Mouse (Mus musculus) NIH3T3 (cell line): ENCODE measurements around the gene Zfp551.

Source experiments
- DNase-seq: peaks from one replicate; pipeline ENCODE4 v3.0.0-alpha.2; 2012; ENCODE audit warnings: low read depth

The Zfp551 gene

DNA sequence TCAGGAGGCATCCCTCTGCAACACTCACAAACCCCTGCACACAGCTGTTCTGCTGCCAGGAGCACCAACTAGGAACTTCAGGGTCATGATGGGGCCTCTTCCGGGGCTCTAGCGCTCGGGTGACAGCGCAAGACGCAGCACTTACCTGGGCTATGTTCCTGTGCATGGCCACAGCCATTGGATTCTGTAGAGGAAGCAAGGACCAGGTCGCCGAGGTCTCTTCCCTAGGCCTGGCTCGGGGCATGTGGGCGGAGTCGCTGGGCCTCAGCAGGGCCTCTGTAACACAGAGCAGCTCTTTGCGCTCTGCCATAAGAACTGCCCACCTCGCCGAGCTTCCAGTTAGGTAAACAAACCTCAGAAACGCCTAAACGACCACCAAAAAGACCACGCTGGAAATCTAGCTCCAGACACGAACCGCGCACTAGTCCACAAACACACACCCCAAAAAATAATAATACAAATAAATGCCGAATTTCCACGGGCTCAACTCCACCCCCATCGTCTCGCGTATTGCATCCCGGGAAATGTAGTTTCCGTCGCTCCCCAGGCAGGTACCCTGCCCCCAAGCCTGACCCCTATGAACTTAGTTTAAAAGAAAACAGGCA lies at the start of gene Zfp551:
Gene Zfp551 (minus strand): TSS at position 507 of the 605 bp plus-strand sequence.
- DNase-seq = peak; percentile 70

DNA sequence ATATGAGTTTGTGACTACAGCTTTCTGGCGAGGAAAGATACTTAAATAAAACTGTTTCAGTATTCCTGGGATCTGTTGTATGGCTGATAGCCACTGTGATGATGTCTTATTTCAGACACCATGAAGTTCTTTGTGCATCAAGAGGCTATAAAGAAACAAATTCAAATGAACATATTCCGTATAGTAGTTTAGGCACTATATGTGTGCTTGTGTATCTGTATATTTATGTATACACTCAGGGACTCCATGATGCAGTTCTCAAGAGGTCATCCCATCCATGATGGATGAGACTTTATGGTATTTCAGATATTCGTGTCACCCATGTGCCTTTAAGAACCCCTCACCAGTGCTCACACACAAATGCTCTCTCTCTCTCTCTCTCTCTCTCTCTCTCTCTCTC lies 304 bp upstream of the Zfp551 start:
- no peak for DNase-seq

DNA sequence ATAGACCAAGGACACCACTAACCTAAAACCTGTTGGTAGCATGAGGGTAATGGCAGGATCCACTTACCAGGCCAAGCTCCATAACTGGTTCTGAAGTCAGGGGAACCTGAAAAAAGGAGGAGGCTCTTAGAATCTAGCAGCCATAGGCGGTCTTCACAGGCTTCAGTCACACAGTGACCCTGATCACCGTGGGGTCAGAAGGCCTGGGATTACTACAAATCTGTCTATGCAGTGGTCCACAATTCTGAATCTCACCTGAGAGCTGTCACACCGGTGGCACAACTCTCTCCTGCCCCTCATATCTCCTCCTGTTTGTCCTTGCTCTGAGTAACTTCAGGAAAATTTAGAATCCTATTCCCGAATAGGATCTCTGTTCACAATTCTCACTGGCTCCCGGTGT lies 810 bp downstream of the Zfp551 start:
- DNase-seq = no peak

DNA sequence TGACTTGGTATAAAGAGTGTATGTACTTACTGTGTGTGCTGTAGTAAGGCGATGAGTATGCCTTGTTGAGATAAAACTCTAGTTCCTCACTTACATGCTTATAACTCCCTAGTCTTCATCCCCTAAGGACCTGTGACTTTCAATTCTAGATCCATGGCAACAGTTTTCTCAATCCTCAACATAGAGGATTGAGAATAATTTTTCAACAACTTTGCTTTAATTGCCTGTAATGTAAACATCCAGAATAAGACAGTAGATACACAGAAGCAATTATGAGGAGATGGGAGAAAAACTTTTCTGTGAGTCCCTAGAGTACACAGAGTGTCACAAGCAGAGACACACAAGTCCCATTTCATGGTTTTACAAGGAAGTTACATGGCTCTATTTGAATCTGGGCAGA lies 53.4 kb downstream of the Zfp551 start, which contains the start of gene Vmn1r84:
Gene Vmn1r84 (minus strand): TSS at position 101 of the 400 bp plus-strand sequence.
- no peak for DNase-seq
